Mouse (Mus musculus) heart, postnatal 0 days (tissue): ENCODE measurements at regions not wholly inside any gene's neighbourhood (a gene's known extent, or its start where the extent isn't known, plus 50 kb on each side); places are given as distances from the start of the nearest gene placed in this dataset.

Experiments used
- CTCF ChIP-seq: IDR thresholded peaks from 2 replicates; pipeline ENCODE4 v1.5.1; 2016; ENCODE audit warnings: antibody characterized with exemption, control low read depth, low read depth
- EP300 ChIP-seq: IDR thresholded peaks from 2 replicates; pipeline ENCODE4 v1.6.1; 2016; ENCODE audit warnings: antibody characterized with exemption, low read depth

- no peak for TF ChIP-seq CTCF
- TF ChIP-seq EP300, result no peak
Measured at GRCm38 (mm10) chr7:73278616-73279015, 96.7 kb upstream of the Rgma start.
